Mouse (Mus musculus) lung, embryonic 14.5 days (tissue): ENCODE measurements around the gene Cep95. TPM values are rescaled to one million over a fixed set of nuclear protein-coding genes. Genes with fewer than 3 reads are reported as not detected.

ENCODE experiments used
- ATAC-seq: fragments of 200-750 bp; cut with Nextera tagmentation; 2 replicates; pipeline ENCODE4 v1.8.0; 2017; ENCODE audit warnings: mild to moderate bottlenecking, moderate TSS enrichment, moderate library complexity; ENCODE audit not compliant: insufficient read depth
- DNase-seq: peaks from one replicate; pipeline ENCODE4 v3.0.0-alpha.2; 2015
- H3K27ac ChIP-seq: fragments of 300-500 bp; sonication (generic); 2 replicates; pipeline ENCODE4 v1.5.1; 2014; ENCODE audit warnings: low read depth, mild to moderate bottlenecking, moderate library complexity
- H3K27me3 ChIP-seq: fragments of 300-500 bp; sonication (generic); 2 replicates; pipeline ENCODE4 v1.6.1; 2014; ENCODE audit warnings: low read length, control low read depth; ENCODE audit not compliant: insufficient read depth
- H3K36me3 ChIP-seq: fragments of 300-500 bp; sonication (generic); 2 replicates; pipeline ENCODE4 v1.6.1; 2014; ENCODE audit warnings: control low read depth; ENCODE audit not compliant: insufficient read depth
- H3K4me1 ChIP-seq: fragments of 300-500 bp; sonication (generic); 2 replicates; pipeline ENCODE4 v1.6.1; 2014; ENCODE audit warnings: antibody characterized with exemption, control low read depth; ENCODE audit not compliant: insufficient read depth
- H3K4me2 ChIP-seq: fragments of 300-500 bp; sonication (generic); 2 replicates; pipeline ENCODE4 v1.6.1; 2014; ENCODE audit warnings: mild to moderate bottlenecking
- H3K4me3 ChIP-seq: fragments of 300-500 bp; sonication (generic); 2 replicates; pipeline ENCODE4 v1.5.1; 2014; ENCODE audit warnings: low read depth, low read length
- H3K9ac ChIP-seq: fragments of 300-500 bp; sonication (generic); 2 replicates; pipeline ENCODE4 v1.6.1; 2014
- H3K9me3 ChIP-seq: fragments of 300-500 bp; sonication (generic); 2 replicates; pipeline ENCODE4 v1.6.1; 2016; ENCODE audit warnings: low read depth, low read length, control low read depth
- CTCF ChIP-seq: IDR thresholded peaks from 2 replicates; pipeline ENCODE4 v1.5.1; 2016; ENCODE audit warnings: antibody characterized with exemption, low read depth
- WGBS: fragments of 180-500 bp; shearing (Covaris S2); extraction: QIAGEN DNeasy Blood & Tissue Kit; methylation state at CpG from one replicate; pipeline ENCODE4 v1.1.7; 2014; 5-methylcytosine and 5-hydroxymethylcytosine counted together
- microRNA-seq: library from miRNA; unstranded; fragments of <30 nt; microRNA quantifications from one replicate; pipeline ENCODE4, GENCODE M21; 2016; ENCODE audit warnings: borderline number of aligned reads
- polyA plus RNA-seq: library from polyadenylated mRNA; unstranded; fragments of >200 nt; fragmentation: Nextera tagmentation; extraction: Ambion mirVana; gene quantifications from 2 replicates; pipeline ENCODE4 v1.2.1, GENCODE M21; 2014

Cep95 gene
- polyA plus RNA-seq, 1 experiment from 2014 or later = 18.8 TPM

DNA sequence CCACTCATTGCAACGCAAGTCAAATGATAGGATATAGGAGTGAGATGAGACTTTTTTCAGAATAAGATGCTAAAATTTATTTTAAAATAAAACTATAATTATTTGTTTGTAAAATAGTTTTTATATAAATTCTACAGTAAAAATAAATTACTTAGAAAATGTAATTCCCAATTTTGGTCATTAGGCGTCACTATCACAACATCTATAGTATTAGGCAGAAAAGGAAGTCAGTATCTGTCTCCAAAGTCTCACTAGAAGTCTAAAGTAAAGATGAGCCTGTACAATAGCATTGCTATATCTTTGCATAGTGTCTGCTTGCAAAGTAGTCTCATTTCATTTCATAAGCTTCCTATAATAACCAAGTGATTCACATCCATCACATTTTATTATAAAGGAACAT is 62.4 kb downstream of the Cep95 start:
- Histone ChIP-seq H3K4me1 (no peaks in the 10 kb centered on the region), H3K4me2 (no peak overlapping the region), H3K27me3 (no peaks in the 10 kb centered on the region), H3K4me3 (no peak overlapping the region), H3K36me3 (peaks cover 64% of the 10 kb centered on the region), H3K9ac (no peak overlapping the region), H3K27ac (no peak overlapping the region), H3K9me3 (no peaks in the 10 kb centered on the region)
- TF ChIP-seq CTCF = peak; percentile 53
- 50% methylated on average over 2 of the region's 2 CpGs for WGBS
- DNase-seq (peak; percentile 77), ATAC-seq (no peak)

Small RNA genes within 50 kb of the gene (microRNA-seq; reads per million reads assigned to microRNA genes)
- not detected for gene Gm25994
- 6.2 reads per million, percentile 19 among the genes with 10 or more reads in this experiment for gene Mir3064

Other genes with a start within 250 kb of the Cep95 start
- 10.9 and 11.3 TPM in 2 replicates for gene Tex2, start 175.8 kb upstream of the Cep95 start, polyA plus RNA-seq
- 89.5 and 95.9 TPM in 2 replicates for gene Pecam1, start 38.6 kb upstream of the Cep95 start, polyA plus RNA-seq
- 1.6 and 1.7 TPM in 2 replicates for gene Milr1, start 38.0 kb upstream of the Cep95 start, polyA plus RNA-seq
- gene Polg2, start 9.7 kb upstream of the Cep95 start, polyA plus RNA-seq = 8.6 and 9.9 TPM in 2 replicates
- gene Ddx5, start 67 bp upstream of the Cep95 start, polyA plus RNA-seq = 408 and 429 TPM in 2 replicates
- gene Smurf2, start 131.5 kb downstream of the Cep95 start, polyA plus RNA-seq = 21.5 and 23.3 TPM in 2 replicates
- gene Kpna2, start 210.3 kb downstream of the Cep95 start, polyA plus RNA-seq = 563 and 575 TPM in 2 replicates
- gene 1810010H24Rik, start 236.4 kb downstream of the Cep95 start, polyA plus RNA-seq = 5.1 and 7.3 TPM in 2 replicates